8 mouse cellular contexts compared by ENCODE assay signal in the genomic region with DNA sequence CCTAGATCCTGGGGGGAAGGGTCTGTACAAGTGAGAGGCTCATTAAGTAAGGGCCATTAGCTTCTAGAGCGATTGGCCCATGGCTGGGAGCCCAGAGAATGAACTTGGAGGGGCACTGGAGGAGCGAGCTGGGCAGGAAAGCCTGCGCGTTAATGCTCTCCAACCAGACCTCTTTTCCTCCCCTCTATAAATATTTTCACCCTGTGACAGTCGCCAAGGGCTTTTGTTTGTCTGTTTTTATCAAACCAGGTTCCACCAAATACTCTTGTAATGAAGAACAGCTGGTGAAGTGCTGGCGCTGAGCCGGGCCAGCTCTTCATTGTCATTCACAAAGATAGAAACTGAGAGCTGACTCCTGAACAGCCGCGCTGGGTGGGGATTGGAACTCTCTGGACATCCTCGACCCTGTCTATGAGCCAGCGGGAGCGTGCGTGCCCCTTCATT.
A peak's percentile ranks its signal among the peaks of the same experiment; 100 is the strongest.
DNase-seq lines count a peak whose midpoint lies in the region; ATAC-seq and TF ChIP-seq lines count a peak whose summit lies in the region.

No protein-coding gene starts in this region.

- H3K4me1 ChIP-seq in midbrain, embryonic 12.5 days: peaks cover 16% of the 10 kb centered on the region
- no peaks in the 10 kb centered on the region for H3K4me1 ChIP-seq in midbrain, embryonic 11.5 days (ENCODE audit: control insufficient read depth, insufficient read depth, low read length)
- peaks cover 3% of the 10 kb centered on the region; the same call in 1 of the 2 replicates for H3K4me1 ChIP-seq in embryonic fibroblast, embryonic 13.5 days (ENCODE audit: control insufficient read depth, insufficient read depth, low read length)
- H3K4me1 ChIP-seq in heart, embryonic 15.5 days (replicated peaks): peaks cover 16% of the 10 kb centered on the region
- H3K4me1 ChIP-seq in limb, embryonic 14.5 days (ENCODE audit: control insufficient read depth, insufficient read depth, low read length): peaks cover 17% of the 10 kb centered on the region

- no peak for DNase-seq in midbrain, embryonic 11.5 days (ENCODE audit: low spot score, missing footprints)
- DNase-seq in limb, embryonic 14.5 days (ENCODE audit: low spot score): peak; percentile 85
- peak; percentile 41 for DNase-seq in retina, postnatal 1 day
- no peak for DNase-seq in spleen, postnatal 36 days (ENCODE audit: low spot score in 2 of 2)
- no peak for DNase-seq in cerebellum, postnatal 36 days

- 30% methylated on average over 13 of the region's 13 CpGs for WGBS in midbrain, embryonic 12.5 days
- WGBS in midbrain, embryonic 11.5 days: 40% methylated on average over 13 of the region's 13 CpGs
- WGBS in heart, embryonic 15.5 days: 19% methylated on average over 13 of the region's 13 CpGs
- 12% methylated on average over 13 of the region's 13 CpGs for WGBS in limb, embryonic 14.5 days

- H3K9me3 ChIP-seq in midbrain, embryonic 12.5 days: no peaks in the 10 kb centered on the region
- H3K9me3 ChIP-seq in midbrain, embryonic 11.5 days (ENCODE audit: control insufficient read depth, low read length): no peaks in the 10 kb centered on the region
- no peaks in the 10 kb centered on the region for H3K9me3 ChIP-seq in heart, embryonic 15.5 days (replicated peaks)
- no peaks in the 10 kb centered on the region for H3K9me3 ChIP-seq in limb, embryonic 14.5 days (ENCODE audit: control insufficient read depth, low read length)

- TF ChIP-seq CTCF in embryonic fibroblast, embryonic 13.5 days (IDR thresholded peaks at IDR 0.05; ENCODE audit: borderline replicate concordance, insufficient read depth, low read length): no peak

- no peak for TF ChIP-seq POLR2A in embryonic fibroblast, embryonic 13.5 days (IDR thresholded peaks at IDR 0.05; ENCODE audit: low read depth, low read length)
- no peak for TF ChIP-seq POLR2A in limb, embryonic 14.5 days (IDR thresholded peaks at IDR 0.05; ENCODE audit: borderline replicate concordance, extremely low read depth, insufficient read depth, insufficient read length)

- no peaks in the 10 kb centered on the region; the same call in 1 of the 2 replicates for H3K27me3 ChIP-seq in midbrain, embryonic 12.5 days
- no peaks in the 10 kb centered on the region for H3K27me3 ChIP-seq in midbrain, embryonic 11.5 days (ENCODE audit: control insufficient read depth, insufficient read depth, low read length)
- no peaks in the 10 kb centered on the region for H3K27me3 ChIP-seq in heart, embryonic 15.5 days
- no peaks in the 10 kb centered on the region for H3K27me3 ChIP-seq in limb, embryonic 14.5 days (ENCODE audit: control insufficient read depth, insufficient read depth, low read length)

- ATAC-seq in midbrain, embryonic 12.5 days (ENCODE audit: low FRiP score, low read depth): 0 out of 2 replicates have a peak, but pooled peaks have one; percentile 49
- ATAC-seq in midbrain, embryonic 11.5 days (ENCODE audit: low FRiP score): no peak; the same call in 1 of the 2 replicates
- ATAC-seq in heart, embryonic 15.5 days (replicated peaks; ENCODE audit: insufficient number of reproducible peaks, insufficient read depth, low FRiP score, low read depth): 0 out of 2 replicates have a peak, but pooled peaks have one; percentile 39
- peak; percentile 79 for ATAC-seq in limb, embryonic 14.5 days (ENCODE audit: low FRiP score, low read depth)

- peak overlapping the region; percentile 21 for H3K4me2 ChIP-seq in midbrain, embryonic 12.5 days (replicated peaks)
- no peak overlapping the region for H3K4me2 ChIP-seq in midbrain, embryonic 11.5 days
- H3K4me2 ChIP-seq in heart, embryonic 15.5 days: peak overlapping the region; percentile 47
- H3K4me2 ChIP-seq in limb, embryonic 14.5 days (replicated peaks; ENCODE audit: low read depth, low read length, severe bottlenecking): peak overlapping the region; percentile 33

- H3K36me3 ChIP-seq in midbrain, embryonic 12.5 days: no peaks in the 10 kb centered on the region
- H3K36me3 ChIP-seq in midbrain, embryonic 11.5 days (ENCODE audit: control insufficient read depth, insufficient read depth, low read length): no peaks in the 10 kb centered on the region
- H3K36me3 ChIP-seq in heart, embryonic 15.5 days: no peaks in the 10 kb centered on the region
- no peaks in the 10 kb centered on the region for H3K36me3 ChIP-seq in limb, embryonic 14.5 days (ENCODE audit: control insufficient read depth, insufficient read depth, low read length)

- peak overlapping the region; percentile 50; the same call in 1 of the 2 replicates for H3K27ac ChIP-seq in midbrain, embryonic 12.5 days (replicated peaks)
- no peak overlapping the region for H3K27ac ChIP-seq in midbrain, embryonic 11.5 days (ENCODE audit: low read depth, low read length)
- H3K27ac ChIP-seq in embryonic fibroblast, embryonic 13.5 days (ENCODE audit: insufficient read depth, low read length): no peak overlapping the region
- H3K27ac ChIP-seq in heart, embryonic 15.5 days: no peak overlapping the region
- H3K27ac ChIP-seq in limb, embryonic 14.5 days (replicated peaks; ENCODE audit: low read depth, low read length): peak overlapping the region; percentile 70; the same call in 1 of the 2 replicates

- no peak overlapping the region for H3K4me3 ChIP-seq in midbrain, embryonic 12.5 days
- H3K4me3 ChIP-seq in midbrain, embryonic 11.5 days (ENCODE audit: low read depth, low read length): no peak overlapping the region
- H3K4me3 ChIP-seq in embryonic fibroblast, embryonic 13.5 days (ENCODE audit: insufficient read depth, low read length): peak overlapping the region; percentile 14
- peak overlapping the region; percentile 25; the same call in 1 of the 2 replicates for H3K4me3 ChIP-seq in heart, embryonic 15.5 days
- no peak overlapping the region; the same call in 1 of the 2 replicates for H3K4me3 ChIP-seq in limb, embryonic 14.5 days (replicated peaks; ENCODE audit: low read length)

- H3K9ac ChIP-seq in midbrain, embryonic 12.5 days (replicated peaks): no peak overlapping the region
- H3K9ac ChIP-seq in midbrain, embryonic 11.5 days (ENCODE audit: low read length): no peak overlapping the region
- no peak overlapping the region for H3K9ac ChIP-seq in heart, embryonic 15.5 days
- H3K9ac ChIP-seq in limb, embryonic 14.5 days (ENCODE audit: low read depth, low read length, severe bottlenecking): peak overlapping the region; percentile 2; the same call in 1 of the 2 replicates

Comparison
In these comparisons a context has a peak if more than half of its experiments do, and no peak if none do; other contexts are left out.
1. H3K27ac ChIP-seq: peak in midbrain, embryonic 12.5 days (single experiment) and limb, embryonic 14.5 days (single experiment); none in midbrain, embryonic 11.5 days (single experiment), embryonic fibroblast, embryonic 13.5 days (single experiment) and heart, embryonic 15.5 days (single experiment).
2. H3K4me3 ChIP-seq: peak in embryonic fibroblast, embryonic 13.5 days (single experiment) and heart, embryonic 15.5 days (single experiment); none in midbrain, embryonic 12.5 days (single experiment), midbrain, embryonic 11.5 days (single experiment) and limb, embryonic 14.5 days (single experiment).
3. DNase-seq: peak in limb, embryonic 14.5 days (single experiment) and retina, postnatal 1 day (single experiment); none in midbrain, embryonic 11.5 days (single experiment), spleen, postnatal 36 days (0 of 2) and cerebellum, postnatal 36 days (0 of 2).